Mouse (Mus musculus) spleen, adult 2 months (tissue): Measurements from ENCODE around the gene Serpina3b. TPM values are rescaled to one million over a fixed set of nuclear protein-coding genes. Genes with fewer than 3 reads are reported as not detected.

Experiments
- DNase-seq, 2 experiments: peaks; one replicate each; pipeline versions ENCODE4 v3.0.0 to v3.0.0-alpha.2; 2012 to 2021; ENCODE audit warnings: low spot score in 2 of 2, low read depth in 1 of 2
- H3K27ac ChIP-seq: fragments of 200-500 bp; 2 replicates; pipeline ENCODE4 v1.5.1; 2012; ENCODE audit warnings: low read length, inconsistent platforms; ENCODE audit not compliant: insufficient read depth
- H3K27me3 ChIP-seq: fragments of 200-500 bp; 2 replicates; pipeline ENCODE4 v1.6.1; 2012; ENCODE audit warnings: mild to moderate bottlenecking, moderate library complexity, low read length, inconsistent platforms; ENCODE audit not compliant: control insufficient read depth, insufficient read depth
- H3K36me3 ChIP-seq: fragments of 200-500 bp; 2 replicates; pipeline ENCODE4 v1.6.1; 2012; ENCODE audit warnings: mild to moderate bottlenecking, low read length, inconsistent platforms; ENCODE audit not compliant: control insufficient read depth, insufficient read depth
- H3K4me1 ChIP-seq: fragments of 200-500 bp; 2 replicates; pipeline ENCODE4 v1.6.1; 2011; ENCODE audit warnings: inconsistent platforms; ENCODE audit not compliant: control insufficient read depth, insufficient read depth, insufficient read length
- H3K4me3 ChIP-seq: fragments of 200-500 bp; 2 replicates; pipeline ENCODE4 v1.5.1; 2011; ENCODE audit warnings: mild to moderate bottlenecking, inconsistent platforms; ENCODE audit not compliant: insufficient read depth, insufficient read length; ENCODE audit errors: extremely low read depth
- CTCF ChIP-seq: fragments of 200-500 bp; IDR thresholded peaks from 2 replicates; pipeline ENCODE4 v1.5.1; 2011; ENCODE audit warnings: mild to moderate bottlenecking, inconsistent platforms; ENCODE audit not compliant: insufficient read depth, insufficient read length, insufficient replicate concordance; ENCODE audit errors: extremely low read depth
- POLR2A ChIP-seq: fragments of 200-500 bp; IDR thresholded peaks from 2 replicates; pipeline ENCODE4 v1.6.1; 2011; ENCODE audit warnings: low read depth, low read length, inconsistent platforms
- WGBS: fragments of 180-500 bp; shearing (Covaris S2); methylation state at CpG from one replicate; pipeline ENCODE4 v1.1.7; 2018; 5-methylcytosine and 5-hydroxymethylcytosine counted together
- polyA plus RNA-seq: library from polyadenylated mRNA; depleted of rRNA; stranded (reverse); fragments of >200 nt; gene quantifications from 2 replicates; pipeline ENCODE4 v1.2.3, GENCODE M21; 2012; rRNA removed

The Serpina3b gene
- polyA plus RNA-seq, 1 experiment: 0.43 TPM

DNA sequence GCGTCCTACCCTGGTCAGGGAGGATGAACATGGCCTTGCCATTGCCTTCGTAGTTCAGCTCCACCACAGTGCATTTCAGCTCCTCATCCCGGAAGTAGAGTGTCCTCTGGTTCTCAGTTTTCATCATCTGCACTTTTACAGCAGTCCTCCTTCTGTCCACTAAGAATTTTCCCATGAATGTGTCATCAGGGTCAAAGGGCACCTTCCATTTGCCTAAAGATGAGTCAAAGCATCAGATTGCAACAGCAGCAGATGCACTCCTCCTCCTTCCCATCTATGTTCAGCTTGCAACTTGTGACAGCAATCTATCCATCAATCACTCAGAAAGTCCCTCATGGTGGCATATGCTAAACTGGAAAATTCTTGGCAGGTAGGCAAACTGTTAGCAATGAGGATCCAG, 47.8 kb downstream of the Serpina3b start:
- no peaks in the 10 kb centered on the region for H3K36me3 ChIP-seq
- no peak overlapping the region for H3K27ac ChIP-seq
- TF ChIP-seq POLR2A: no peak
- TF ChIP-seq CTCF: no peak
- WGBS: 83% methylated on average over 3 of the region's 3 CpGs
- H3K27me3 ChIP-seq: no peaks in the 10 kb centered on the region
- no peaks in the 10 kb centered on the region for H3K4me1 ChIP-seq
- no peak overlapping the region for H3K4me3 ChIP-seq
- DNase-seq: no peak

DNA sequence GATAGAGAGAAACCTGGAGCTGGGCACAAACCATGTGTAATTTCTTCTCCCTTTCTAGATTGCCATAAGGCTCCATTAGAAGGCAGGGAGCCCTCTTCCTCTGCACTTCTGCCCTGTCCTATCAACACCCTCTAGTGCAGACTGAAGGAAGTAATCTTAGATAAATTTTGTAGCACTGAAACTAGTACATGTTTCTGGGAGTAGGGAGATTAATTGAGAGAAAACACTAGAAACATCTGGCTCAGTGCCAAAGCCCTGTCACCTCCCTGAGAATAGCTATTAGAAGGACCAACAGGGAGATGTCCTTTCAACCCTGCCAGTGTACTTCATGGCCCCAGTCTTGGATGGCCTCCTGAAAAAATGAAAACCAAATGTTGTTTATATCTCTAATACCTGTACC, 50.8 kb downstream of the Serpina3b start:
- no peak for TF ChIP-seq CTCF
- TF ChIP-seq POLR2A: no peak
- H3K27me3 ChIP-seq: no peaks in the 10 kb centered on the region
- no peak overlapping the region for H3K27ac ChIP-seq
- no peak overlapping the region for H3K4me3 ChIP-seq
- no peaks in the 10 kb centered on the region for H3K4me1 ChIP-seq
- DNase-seq: no peak
- no peaks in the 10 kb centered on the region for H3K36me3 ChIP-seq

DNA sequence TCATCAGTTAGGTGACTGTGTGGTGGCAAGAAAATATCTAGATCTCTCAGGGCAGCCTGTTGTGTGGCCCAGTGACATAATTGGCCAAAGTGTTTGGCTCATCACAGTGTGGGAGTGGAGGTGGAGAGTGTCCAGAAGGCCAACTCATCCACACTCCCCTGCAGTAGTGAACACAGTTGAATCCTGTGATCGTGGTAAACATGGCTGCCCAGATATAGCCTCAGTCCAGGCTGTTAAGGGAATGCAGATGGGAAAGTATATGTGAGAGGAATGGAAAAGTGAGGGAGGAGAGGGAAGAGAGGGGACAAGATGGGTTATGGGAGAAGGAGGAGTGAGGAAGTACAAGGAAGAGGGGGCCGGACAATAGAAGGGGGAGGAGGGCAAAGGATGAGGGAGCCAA, 51.2 kb downstream of the Serpina3b start:
- H3K27ac ChIP-seq: no peak overlapping the region
- 91% methylated on average over 2 of the region's 2 CpGs for WGBS
- no peaks in the 10 kb centered on the region for H3K4me1 ChIP-seq
- no peaks in the 10 kb centered on the region for H3K36me3 ChIP-seq
- H3K27me3 ChIP-seq: no peaks in the 10 kb centered on the region
- H3K4me3 ChIP-seq: no peak overlapping the region
- TF ChIP-seq CTCF (no peak), POLR2A (no peak)
- DNase-seq: no peak

DNA sequence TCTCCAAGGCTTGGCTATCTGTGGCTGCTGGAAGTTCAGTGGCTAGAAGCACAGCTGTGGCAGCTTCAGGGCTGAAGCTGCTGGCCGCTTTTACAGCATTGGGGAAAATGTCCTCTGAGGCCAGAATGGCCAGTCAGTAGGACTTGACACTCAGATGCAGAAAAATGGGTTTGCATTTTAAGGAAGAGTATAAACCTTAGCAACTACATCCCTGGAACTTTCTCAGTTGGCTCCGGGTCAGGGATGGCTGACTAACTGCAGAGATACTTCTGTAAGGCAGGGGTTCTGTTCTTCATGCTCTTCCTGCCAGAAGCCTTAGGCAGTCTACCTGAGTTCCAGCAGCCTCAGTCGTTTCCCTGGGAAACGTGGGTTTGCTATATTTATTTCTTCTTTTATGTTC, 57.2 kb downstream of the Serpina3b start:
- H3K27ac ChIP-seq: no peak overlapping the region
- DNase-seq: no peak
- H3K36me3 ChIP-seq: no peaks in the 10 kb centered on the region
- no peak for TF ChIP-seq CTCF
- no peaks in the 10 kb centered on the region for H3K27me3 ChIP-seq
- H3K4me1 ChIP-seq: no peaks in the 10 kb centered on the region
- 80% methylated on average over 4 of the region's 4 CpGs for WGBS
- H3K4me3 ChIP-seq: no peak overlapping the region

DNA sequence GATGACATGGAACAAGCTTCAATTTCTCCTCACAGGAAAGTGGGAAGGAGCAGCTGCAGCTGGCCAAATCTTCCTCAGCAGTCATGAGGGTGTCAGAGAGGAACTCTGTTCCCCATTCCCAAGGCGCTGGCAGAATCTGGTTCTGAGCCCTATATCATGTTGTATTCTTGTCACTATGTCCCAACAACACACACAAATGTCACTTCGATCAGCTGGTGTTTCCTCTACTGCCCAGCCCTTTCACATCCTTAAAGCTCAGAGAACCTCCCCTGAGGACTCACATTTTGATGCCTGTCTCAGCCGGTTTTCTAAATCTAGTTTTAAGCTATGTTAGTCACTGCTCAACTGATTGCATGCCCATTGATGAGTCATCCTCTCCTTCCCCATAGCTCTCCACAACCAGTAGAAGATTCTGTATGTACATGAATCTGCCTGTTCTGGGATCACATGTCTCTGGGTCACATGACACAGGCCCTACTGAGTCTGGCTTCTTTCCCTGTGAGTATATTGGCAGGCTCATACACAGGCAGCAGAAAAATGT, 58.3 kb downstream of the Serpina3b start:
- no peak overlapping the region for H3K4me3 ChIP-seq
- H3K27me3 ChIP-seq: no peaks in the 10 kb centered on the region
- no peak for DNase-seq
- H3K27ac ChIP-seq: no peak overlapping the region
- no peaks in the 10 kb centered on the region for H3K4me1 ChIP-seq
- TF ChIP-seq CTCF (no peak), POLR2A (no peak)
- H3K36me3 ChIP-seq: no peaks in the 10 kb centered on the region
- 81% methylated on average over 3 of the region's 3 CpGs for WGBS

Other genes with a start within 250 kb of the Serpina3b start
- gene Serpina1c, start 223.1 kb upstream of the Serpina3b start, polyA plus RNA-seq: 0.90 and 6.6 TPM in 2 replicates
- gene Serpina1e, start 169.0 kb upstream of the Serpina3b start, polyA plus RNA-seq: 0.67 and 1.0 TPM in 2 replicates
- gene Serpina11, start 138.0 kb upstream of the Serpina3b start, polyA plus RNA-seq: 0.49 and 0.87 TPM in 2 replicates
- 0.13 TPM in 1 of 2 replicates, not detected in the other for gene Serpina9, start 114.2 kb upstream of the Serpina3b start, polyA plus RNA-seq
- gene Serpina12, start 83.6 kb upstream of the Serpina3b start, polyA plus RNA-seq: 0.02 and 0.04 TPM in 2 replicates
- gene Serpina5, start 26.9 kb upstream of the Serpina3b start, polyA plus RNA-seq: not detected in 2 replicates
- not detected in 2 replicates for gene Serpina3a, start 15.3 kb upstream of the Serpina3b start, polyA plus RNA-seq
- 0.35 and 0.49 TPM in 2 replicates for gene Serpina3c, start 25.9 kb downstream of the Serpina3b start, polyA plus RNA-seq
- 3.3 and 6.0 TPM in 2 replicates for gene Serpina3f, start 86.5 kb downstream of the Serpina3b start, polyA plus RNA-seq
- 82.5 and 110 TPM in 2 replicates for gene Serpina3g, start 108.2 kb downstream of the Serpina3b start, polyA plus RNA-seq
- gene Serpina3i, start 135.1 kb downstream of the Serpina3b start, polyA plus RNA-seq: 0.45 and 0.76 TPM in 2 replicates
- gene Serpina3j, start 186.6 kb downstream of the Serpina3b start, polyA plus RNA-seq: not detected in 2 replicates
- 0.05 and 0.11 TPM in 2 replicates for gene Serpina3k, start 210.5 kb downstream of the Serpina3b start, polyA plus RNA-seq
- gene Serpina3m, start 210.5 kb downstream of the Serpina3b start, polyA plus RNA-seq: 0.06 TPM in 1 of 2 replicates, not detected in the other